Mouse (Mus musculus) embryo, embryonic 11.5 days (tissue): ENCODE data around the gene Chrdl2.

Experiments
- DNase-seq: peaks from one replicate; pipeline ENCODE4 v3.0.0-alpha.2; 2012; ENCODE audit warnings: low read depth, low spot score

Gene Chrdl2

GRCm38 (mm10) chr7:99982256-99983242 lies 23.4 kb upstream of the Chrdl2 start:
- no peak for DNase-seq

- DNase-seq = peak; percentile 65
Observed at GRCm38 (mm10) chr7:99988725-99989124, 17.2 kb upstream of the Chrdl2 start.

GRCm38 (mm10) chr7:99989844-99990760 lies 15.9 kb upstream of the Chrdl2 start:
- DNase-seq = no peak

GRCm38 (mm10) chr7:99990990-99991707 lies 14.8 kb upstream of the Chrdl2 start:
- DNase-seq = no peak

- no peak for DNase-seq
Observed at GRCm38 (mm10) chr7:99993159-99993558, 12.8 kb upstream of the Chrdl2 start.

- no peak for DNase-seq
Observed at GRCm38 (mm10) chr7:99995186-99995585, 10.8 kb upstream of the Chrdl2 start.

GRCm38 (mm10) chr7:99998668-99999067 lies 7.3 kb upstream of the Chrdl2 start:
- DNase-seq = no peak

- no peak for DNase-seq
Observed at GRCm38 (mm10) chr7:100003781-100004180, 2.2 kb upstream of the Chrdl2 start.

- no peak for DNase-seq
Observed at GRCm38 (mm10) chr7:100006411-100006810, 439 bp downstream of the Chrdl2 start.

- no peak for DNase-seq
Observed at GRCm38 (mm10) chr7:100008765-100009164, 2.8 kb downstream of the Chrdl2 start.

GRCm38 (mm10) chr7:100009640-100010039 lies 3.7 kb downstream of the Chrdl2 start:
- DNase-seq = peak; percentile 55

GRCm38 (mm10) chr7:100010711-100011110 lies 4.7 kb downstream of the Chrdl2 start:
- DNase-seq = no peak

- DNase-seq = no peak
Observed at GRCm38 (mm10) chr7:100012085-100012484, 6.1 kb downstream of the Chrdl2 start.

- no peak for DNase-seq
Observed at GRCm38 (mm10) chr7:100012515-100012914, 6.5 kb downstream of the Chrdl2 start.

- no peak for DNase-seq
Observed at GRCm38 (mm10) chr7:100014123-100014600, 8.2 kb downstream of the Chrdl2 start.

- no peak for DNase-seq
Observed at GRCm38 (mm10) chr7:100017056-100017455, 11.1 kb downstream of the Chrdl2 start.

GRCm38 (mm10) chr7:100027353-100027752 lies 21.4 kb downstream of the Chrdl2 start:
- no peak for DNase-seq

- no peak for DNase-seq
Observed at GRCm38 (mm10) chr7:100029307-100029706, 23.3 kb downstream of the Chrdl2 start.

GRCm38 (mm10) chr7:100030996-100031749 lies 25.2 kb downstream of the Chrdl2 start:
- no peak for DNase-seq

GRCm38 (mm10) chr7:100033672-100034071 lies 27.7 kb downstream of the Chrdl2 start:
- no peak for DNase-seq
